Mouse (Mus musculus): ENCODE measurements at regions not wholly inside any gene's neighbourhood (a gene's known extent, or its start where the extent isn't known, plus 50 kb on each side); places are given as distances from the start of the nearest gene placed in this dataset.

- TF ChIP-seq GATA1 (IDR thresholded peaks at IDR 0.05; ENCODE audit: borderline replicate concordance, low read length) (no peak), FLI1 (IDR thresholded peaks at IDR 0.05; ENCODE audit: low read length) (no peak)
Measured at GRCm38 (mm10) chr6:55781146-55781545, 55.5 kb upstream of the Itprid1 start.

All from megakaryocyte, embryonic 14.5 days (primary cell).